Mouse (Mus musculus): ENCODE measurements around the gene Prickle2.

Prickle2 gene

GRCm38 (mm10) chr6:92667544-92667943 is 38.4 kb downstream of the Prickle2 start:
- no peak for DNase-seq (ENCODE audit: low read depth, low spot score)

- DNase-seq (ENCODE audit: low read depth, low spot score), result peak; percentile 83
Observed at GRCm38 (mm10) chr6:92665530-92665989, 40.4 kb downstream of the Prickle2 start.

- DNase-seq (ENCODE audit: low read depth, low spot score), result no peak
Observed at GRCm38 (mm10) chr6:92663885-92664284, 42.1 kb downstream of the Prickle2 start.

GRCm38 (mm10) chr6:92663433-92663832 is 42.5 kb downstream of the Prickle2 start:
- no peak for DNase-seq (ENCODE audit: low read depth, low spot score)

- no peak for DNase-seq (ENCODE audit: low read depth, low spot score)
Observed at GRCm38 (mm10) chr6:92649063-92649462, 56.9 kb downstream of the Prickle2 start.

GRCm38 (mm10) chr6:92648571-92648970 is 57.4 kb downstream of the Prickle2 start:
- no peak for DNase-seq (ENCODE audit: low read depth, low spot score)

- DNase-seq (ENCODE audit: low read depth, low spot score), result no peak
Observed at GRCm38 (mm10) chr6:92642929-92643328, 63.0 kb downstream of the Prickle2 start.

GRCm38 (mm10) chr6:92641956-92642355 is 64.0 kb downstream of the Prickle2 start:
- no peak for DNase-seq (ENCODE audit: low read depth, low spot score)

GRCm38 (mm10) chr6:92640896-92641295 is 65.1 kb downstream of the Prickle2 start:
- DNase-seq (ENCODE audit: low read depth, low spot score), result no peak

- DNase-seq (ENCODE audit: low read depth, low spot score), result peak; percentile 70
Observed at GRCm38 (mm10) chr6:92636431-92636830, 69.5 kb downstream of the Prickle2 start.

- DNase-seq (ENCODE audit: low read depth, low spot score), result no peak
Observed at GRCm38 (mm10) chr6:92634876-92635468, 71.0 kb downstream of the Prickle2 start.

- DNase-seq (ENCODE audit: low read depth, low spot score), result no peak
Observed at GRCm38 (mm10) chr6:92630991-92631390, 75.0 kb downstream of the Prickle2 start.

GRCm38 (mm10) chr6:92627711-92628110 is 78.2 kb downstream of the Prickle2 start:
- no peak for DNase-seq (ENCODE audit: low read depth, low spot score)

GRCm38 (mm10) chr6:92627048-92627617 is 78.8 kb downstream of the Prickle2 start:
- no peak for DNase-seq (ENCODE audit: low read depth, low spot score)

GRCm38 (mm10) chr6:92625923-92626322 is 80.0 kb downstream of the Prickle2 start:
- DNase-seq (ENCODE audit: low read depth, low spot score), result no peak

GRCm38 (mm10) chr6:92624306-92624705 is 81.6 kb downstream of the Prickle2 start:
- peak; percentile 47 for DNase-seq (ENCODE audit: low read depth, low spot score)

GRCm38 (mm10) chr6:92617183-92617582 is 88.8 kb downstream of the Prickle2 start:
- no peak for DNase-seq (ENCODE audit: low read depth, low spot score)

- DNase-seq (ENCODE audit: low read depth, low spot score), result no peak
Observed at GRCm38 (mm10) chr6:92614771-92615170, 91.2 kb downstream of the Prickle2 start.

- DNase-seq (ENCODE audit: low read depth, low spot score), result no peak
Observed at GRCm38 (mm10) chr6:92612151-92612769, 93.7 kb downstream of the Prickle2 start.

- DNase-seq (ENCODE audit: low read depth, low spot score), result peak; percentile 21
Observed at GRCm38 (mm10) chr6:92609682-92610235, 96.2 kb downstream of the Prickle2 start.

GRCm38 (mm10) chr6:92609078-92609477 is 96.9 kb downstream of the Prickle2 start:
- no peak for DNase-seq (ENCODE audit: low read depth, low spot score)

GRCm38 (mm10) chr6:92605156-92605555 is 100.8 kb downstream of the Prickle2 start:
- no peak for DNase-seq (ENCODE audit: low read depth, low spot score)

- no peak for DNase-seq (ENCODE audit: low read depth, low spot score)
Observed at GRCm38 (mm10) chr6:92596340-92596739, 109.6 kb downstream of the Prickle2 start.

Measured in 3T3-L1 (cell line).